Mouse (Mus musculus): ENCODE measurements around the gene Zfp691. TPM values are rescaled to one million over a fixed set of nuclear protein-coding genes. Genes with fewer than 3 reads are reported as not detected.

The Zfp691 gene
- polyA plus RNA-seq, 1 experiment from 2014 or later, result 8.5 TPM

DNA sequence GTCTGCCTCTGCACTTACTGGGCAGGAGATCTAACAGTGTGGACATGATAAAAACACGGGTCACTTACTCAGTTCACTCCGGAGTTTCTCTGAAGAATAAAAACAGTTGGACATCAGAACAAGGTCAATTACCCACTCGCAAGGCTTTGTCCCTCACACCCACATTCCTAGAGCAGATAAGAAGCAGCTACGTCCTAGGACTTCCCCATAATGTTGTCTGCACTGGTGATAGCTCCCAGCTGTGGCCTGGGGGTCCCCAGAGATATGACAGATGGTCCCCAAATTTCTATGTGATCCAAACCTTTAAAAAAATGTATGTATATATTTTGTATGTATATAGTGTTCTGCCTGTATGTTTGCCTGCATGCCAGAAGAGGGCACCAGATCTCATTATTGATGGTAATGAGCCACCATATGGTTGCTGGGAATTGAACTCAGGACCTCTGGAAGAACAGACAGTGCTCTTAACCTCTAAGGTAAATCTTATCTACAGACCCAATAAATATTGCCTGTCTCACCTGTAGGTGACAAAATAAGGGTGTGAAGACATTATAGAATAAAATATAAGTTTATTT is 6.2 kb upstream of the Zfp691 start:
- H3K27ac ChIP-seq (ENCODE audit: low read length), result no peak overlapping the region
- no peaks in the 10 kb centered on the region for H3K9me3 ChIP-seq (ENCODE audit: control insufficient read depth, low read depth, low read length)
- no peak overlapping the region for H3K4me2 ChIP-seq (replicated peaks; ENCODE audit: low read depth, low read length)
- no peak overlapping the region for H3K4me3 ChIP-seq (ENCODE audit: low read depth, low read length)
- no peaks in the 10 kb centered on the region for H3K27me3 ChIP-seq (ENCODE audit: control insufficient read depth, insufficient read depth, low read length)
- no peak for ATAC-seq (ENCODE audit: insufficient number of reproducible peaks, insufficient read depth, low FRiP score, low read depth)
- no peak overlapping the region for H3K9ac ChIP-seq (replicated peaks; ENCODE audit: low read depth, low read length)
- no peaks in the 10 kb centered on the region for H3K4me1 ChIP-seq (ENCODE audit: control insufficient read depth, insufficient read depth, low read length)
- WGBS, result 53% methylated on average over 4 of the region's 4 CpGs
- no peaks in the 10 kb centered on the region for H3K36me3 ChIP-seq (ENCODE audit: control insufficient read depth, insufficient read depth, low read length)

- Histone ChIP-seq H3K4me3 (ENCODE audit: low read depth, low read length) (no peak overlapping the region), H3K4me2 (replicated peaks; ENCODE audit: low read depth, low read length) (no peak overlapping the region), H3K9me3 (ENCODE audit: control insufficient read depth, low read depth, low read length) (no peaks in the 10 kb centered on the region), H3K27ac (ENCODE audit: low read length) (no peak overlapping the region), H3K4me1 (ENCODE audit: control insufficient read depth, insufficient read depth, low read length) (no peaks in the 10 kb centered on the region; the same call in 1 of the 2 replicates), H3K9ac (replicated peaks; ENCODE audit: low read depth, low read length) (no peak overlapping the region), H3K27me3 (ENCODE audit: control insufficient read depth, insufficient read depth, low read length) (no peaks in the 10 kb centered on the region), H3K36me3 (ENCODE audit: control insufficient read depth, insufficient read depth, low read length) (no peaks in the 10 kb centered on the region)
- 68% methylated on average over 18 of the region's 18 CpGs for WGBS
- no peak for ATAC-seq (ENCODE audit: insufficient number of reproducible peaks, insufficient read depth, low FRiP score, low read depth)
Observed at GRCm38 (mm10) chr4:119178331-119178730, 4.3 kb upstream of the Zfp691 start.

DNA sequence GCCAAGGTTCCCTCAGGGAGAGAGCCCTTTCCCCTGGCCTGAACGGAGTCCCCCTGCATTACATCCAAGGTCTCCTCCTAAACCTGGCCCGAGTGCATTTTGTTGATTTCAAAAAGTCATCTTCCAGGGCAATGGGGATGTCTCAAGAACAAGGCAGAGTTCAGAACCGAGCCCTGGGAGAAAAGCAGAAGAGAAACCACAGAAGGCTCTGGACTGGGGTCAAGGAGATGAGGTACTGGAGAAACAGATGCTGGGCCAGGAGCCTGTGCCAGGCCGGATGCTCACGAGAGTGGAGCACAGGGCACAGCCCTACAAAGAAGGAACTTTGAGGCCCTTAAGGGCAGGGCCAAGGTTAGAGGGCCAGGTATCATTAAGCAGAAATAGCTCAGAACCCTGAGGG is 3.7 kb upstream of the Zfp691 start:
- H3K4me2 ChIP-seq (replicated peaks; ENCODE audit: low read depth, low read length), result no peak overlapping the region
- H3K27me3 ChIP-seq (ENCODE audit: control insufficient read depth, insufficient read depth, low read length), result no peaks in the 10 kb centered on the region
- no peak for ATAC-seq (ENCODE audit: insufficient number of reproducible peaks, insufficient read depth, low FRiP score, low read depth)
- no peak overlapping the region for H3K9ac ChIP-seq (replicated peaks; ENCODE audit: low read depth, low read length)
- peaks cover 4% of the 10 kb centered on the region; the same call in 1 of the 2 replicates for H3K4me1 ChIP-seq (ENCODE audit: control insufficient read depth, insufficient read depth, low read length)
- H3K9me3 ChIP-seq (ENCODE audit: control insufficient read depth, low read depth, low read length), result no peaks in the 10 kb centered on the region
- H3K4me3 ChIP-seq (ENCODE audit: low read depth, low read length), result no peak overlapping the region
- WGBS, result 65% methylated on average over 5 of the region's 5 CpGs
- no peaks in the 10 kb centered on the region for H3K36me3 ChIP-seq (ENCODE audit: control insufficient read depth, insufficient read depth, low read length)
- H3K27ac ChIP-seq (ENCODE audit: low read length), result no peak overlapping the region

DNA sequence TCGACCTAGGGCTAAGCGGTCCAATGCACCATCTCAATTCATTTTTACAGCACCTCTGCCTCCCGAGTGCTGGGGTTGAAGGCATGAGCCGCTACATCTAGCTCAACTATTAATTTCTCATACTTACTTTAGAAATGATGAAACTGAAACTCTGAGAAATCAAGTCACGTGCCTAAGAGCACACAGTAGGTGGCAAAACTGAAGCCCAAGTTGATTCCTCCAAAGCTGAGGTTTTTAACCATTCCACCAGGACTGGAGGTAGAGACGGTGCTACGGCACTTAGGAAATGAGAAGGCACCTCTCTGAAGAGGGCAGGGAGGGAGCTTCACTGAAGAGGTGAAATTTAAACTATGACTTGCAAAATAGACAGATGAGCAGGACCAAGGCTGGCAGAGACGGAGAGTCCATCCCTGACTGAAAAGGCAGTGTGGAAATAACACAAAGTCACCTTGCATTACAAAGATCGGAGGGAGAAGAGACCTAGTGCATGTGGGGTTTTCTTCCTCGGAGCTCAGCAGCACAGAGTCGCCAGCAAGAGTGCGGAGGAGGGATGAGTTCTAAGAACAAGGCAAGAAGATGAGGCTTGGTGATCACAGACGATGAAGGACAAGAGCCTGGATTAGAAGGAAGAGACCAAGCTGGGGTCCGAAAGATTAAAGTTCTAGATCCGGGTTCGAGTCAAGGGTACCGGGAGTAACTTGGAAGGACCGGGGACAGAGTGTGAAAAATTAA is 910 bp downstream of the Zfp691 start:
- Histone ChIP-seq H3K4me3 (ENCODE audit: low read depth, low read length) (peak overlapping the region; percentile 63), H3K4me2 (replicated peaks; ENCODE audit: low read depth, low read length) (peak overlapping the region; percentile 72), H3K36me3 (ENCODE audit: control insufficient read depth, insufficient read depth, low read length) (no peaks in the 10 kb centered on the region; the same call in 1 of the 2 replicates), H3K27ac (ENCODE audit: low read length) (no peak overlapping the region), H3K27me3 (ENCODE audit: control insufficient read depth, insufficient read depth, low read length) (no peaks in the 10 kb centered on the region), H3K4me1 (ENCODE audit: control insufficient read depth, insufficient read depth, low read length) (peaks cover 5% of the 10 kb centered on the region; the same call in 1 of the 2 replicates), H3K9ac (replicated peaks; ENCODE audit: low read depth, low read length) (peak overlapping the region; percentile 78), H3K9me3 (ENCODE audit: control insufficient read depth, low read depth, low read length) (no peaks in the 10 kb centered on the region)
- WGBS, result 34% methylated on average over 18 of the region's 18 CpGs
- ATAC-seq (ENCODE audit: insufficient number of reproducible peaks, insufficient read depth, low FRiP score, low read depth), result no peak

- H3K36me3 ChIP-seq (ENCODE audit: control insufficient read depth, insufficient read depth, low read length), result no peaks in the 10 kb centered on the region; the same call in 1 of the 2 replicates
- H3K9me3 ChIP-seq (ENCODE audit: control insufficient read depth, low read depth, low read length), result no peaks in the 10 kb centered on the region
- H3K4me1 ChIP-seq (ENCODE audit: control insufficient read depth, insufficient read depth, low read length), result no peaks in the 10 kb centered on the region
- ATAC-seq (ENCODE audit: insufficient number of reproducible peaks, insufficient read depth, low FRiP score, low read depth), result no peak
- WGBS, result 5% methylated on average over 4 of the region's 4 CpGs
- no peak overlapping the region for H3K4me2 ChIP-seq (replicated peaks; ENCODE audit: low read depth, low read length)
- H3K4me3 ChIP-seq (ENCODE audit: low read depth, low read length), result no peak overlapping the region
- H3K27me3 ChIP-seq (ENCODE audit: control insufficient read depth, insufficient read depth, low read length), result no peaks in the 10 kb centered on the region
- H3K9ac ChIP-seq (replicated peaks; ENCODE audit: low read depth, low read length), result no peak overlapping the region
- no peak overlapping the region for H3K27ac ChIP-seq (ENCODE audit: low read length)
Observed at GRCm38 (mm10) chr4:119167663-119168062, 6.3 kb downstream of the Zfp691 start.

DNA sequence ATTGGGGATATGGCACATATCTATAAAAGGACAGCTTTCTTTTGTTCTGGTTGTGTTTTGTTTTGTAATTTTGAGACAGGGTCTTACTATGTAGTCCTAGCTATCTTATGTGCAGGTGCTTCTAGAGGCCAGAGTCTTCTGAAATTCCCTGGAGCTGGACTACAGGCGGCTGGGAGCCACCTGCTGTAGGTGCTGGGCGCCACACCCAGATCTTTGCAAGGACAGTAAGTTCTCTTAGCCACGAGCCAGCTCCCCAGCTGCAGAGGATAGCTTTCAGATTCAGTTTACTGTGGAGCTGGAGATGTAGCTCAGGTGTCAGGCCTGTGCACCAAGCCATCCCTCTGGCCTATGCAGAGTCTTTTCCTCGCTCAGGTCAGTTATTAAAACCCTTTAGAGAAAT is 6.9 kb downstream of the Zfp691 start:
- Histone ChIP-seq H3K4me2 (replicated peaks; ENCODE audit: low read depth, low read length) (no peak overlapping the region), H3K27ac (ENCODE audit: low read length) (no peak overlapping the region), H3K9me3 (ENCODE audit: control insufficient read depth, low read depth, low read length) (no peaks in the 10 kb centered on the region), H3K4me3 (ENCODE audit: low read depth, low read length) (no peak overlapping the region), H3K9ac (replicated peaks; ENCODE audit: low read depth, low read length) (no peak overlapping the region), H3K4me1 (ENCODE audit: control insufficient read depth, insufficient read depth, low read length) (no peaks in the 10 kb centered on the region), H3K36me3 (ENCODE audit: control insufficient read depth, insufficient read depth, low read length) (no peaks in the 10 kb centered on the region; the same call in 1 of the 2 replicates), H3K27me3 (ENCODE audit: control insufficient read depth, insufficient read depth, low read length) (no peaks in the 10 kb centered on the region)
- no peak for ATAC-seq (ENCODE audit: insufficient number of reproducible peaks, insufficient read depth, low FRiP score, low read depth)
- 78% methylated on average over 4 of the region's 4 CpGs for WGBS

GRCm38 (mm10) chr4:119165916-119166315 is 8.1 kb downstream of the Zfp691 start:
- ATAC-seq (ENCODE audit: insufficient number of reproducible peaks, insufficient read depth, low FRiP score, low read depth), result no peak

DNA sequence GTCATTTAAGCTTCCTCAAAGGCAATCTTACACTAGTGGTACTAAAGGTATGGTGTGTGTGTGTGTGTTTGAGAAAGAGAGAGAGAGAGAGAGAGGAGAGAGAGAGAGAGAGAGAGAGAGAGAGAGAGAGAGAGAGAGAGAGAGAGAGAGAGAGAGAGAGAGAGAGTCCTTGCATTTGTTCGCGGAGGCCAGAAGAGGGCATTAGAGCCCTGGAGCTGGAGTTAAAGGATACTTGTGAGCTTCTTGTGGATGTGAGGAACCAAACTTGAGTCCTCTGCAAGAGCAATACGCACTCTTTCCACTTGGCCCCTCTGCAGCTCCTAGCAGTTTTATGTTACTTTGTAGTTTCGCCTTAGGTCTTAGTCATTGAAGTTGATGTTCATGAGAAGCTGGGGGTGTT is 11.0 kb downstream of the Zfp691 start:
- WGBS, result 74% methylated on average over 4 of the region's 4 CpGs
- no peaks in the 10 kb centered on the region for H3K4me1 ChIP-seq (ENCODE audit: control insufficient read depth, insufficient read depth, low read length)
- ATAC-seq (ENCODE audit: insufficient number of reproducible peaks, insufficient read depth, low FRiP score, low read depth), result no peak

More at GRCm38 (mm10) chr4:119165916-119166315, 8.1 kb downstream of the Zfp691 start:
- Histone ChIP-seq H3K9me3 (ENCODE audit: control insufficient read depth, low read depth, low read length) (no peaks in the 10 kb centered on the region), H3K4me1 (ENCODE audit: control insufficient read depth, insufficient read depth, low read length) (no peaks in the 10 kb centered on the region), H3K4me2 (replicated peaks; ENCODE audit: low read depth, low read length) (no peak overlapping the region), H3K27ac (ENCODE audit: low read length) (no peak overlapping the region), H3K9ac (replicated peaks; ENCODE audit: low read depth, low read length) (no peak overlapping the region), H3K36me3 (ENCODE audit: control insufficient read depth, insufficient read depth, low read length) (no peaks in the 10 kb centered on the region; the same call in 1 of the 2 replicates), H3K4me3 (ENCODE audit: low read depth, low read length) (no peak overlapping the region), H3K27me3 (ENCODE audit: control insufficient read depth, insufficient read depth, low read length) (no peaks in the 10 kb centered on the region)
- WGBS, result 71% methylated on average over 7 of the region's 7 CpGs

More for the DNA sequence above, 11.0 kb downstream of the Zfp691 start:
- Histone ChIP-seq H3K27ac (ENCODE audit: low read length) (no peak overlapping the region), H3K27me3 (ENCODE audit: control insufficient read depth, insufficient read depth, low read length) (no peaks in the 10 kb centered on the region), H3K4me2 (replicated peaks; ENCODE audit: low read depth, low read length) (no peak overlapping the region), H3K9me3 (ENCODE audit: control insufficient read depth, low read depth, low read length) (no peaks in the 10 kb centered on the region), H3K9ac (replicated peaks; ENCODE audit: low read depth, low read length) (no peak overlapping the region), H3K36me3 (ENCODE audit: control insufficient read depth, insufficient read depth, low read length) (no peaks in the 10 kb centered on the region), H3K4me3 (ENCODE audit: low read depth, low read length) (no peak overlapping the region)

Data from stomach, embryonic 14.5 days (tissue).